Mouse (Mus musculus) ovary, postnatal 36 days (tissue): ENCODE results near the gene Grip1.

Experiments
- DNase-seq: peaks from one replicate; pipeline ENCODE4 v3.0.0; 2022; ENCODE audit warnings: low spot score, mixed read lengths

Grip1 gene

GRCm38 (mm10) chr10:119458991-119459390, 5.4 kb downstream of the Grip1 start:
- no peak for DNase-seq

GRCm38 (mm10) chr10:119463345-119463744, 9.7 kb downstream of the Grip1 start:
- no peak for DNase-seq

- no peak for DNase-seq
Observed at GRCm38 (mm10) chr10:119463793-119464192, 10.2 kb downstream of the Grip1 start.

GRCm38 (mm10) chr10:119467976-119468375, 14.3 kb downstream of the Grip1 start:
- DNase-seq, result no peak

- no peak for DNase-seq
Observed at GRCm38 (mm10) chr10:119470096-119470495, 16.5 kb downstream of the Grip1 start.

- no peak for DNase-seq
Observed at GRCm38 (mm10) chr10:119475166-119475565, 21.5 kb downstream of the Grip1 start.

- DNase-seq, result no peak
Observed at GRCm38 (mm10) chr10:119477661-119478060, 24.0 kb downstream of the Grip1 start.

GRCm38 (mm10) chr10:119483068-119483705, 29.6 kb downstream of the Grip1 start:
- no peak for DNase-seq

- no peak for DNase-seq
Observed at GRCm38 (mm10) chr10:119483766-119484165, 30.1 kb downstream of the Grip1 start.

- DNase-seq, result no peak
Observed at GRCm38 (mm10) chr10:119486936-119487335, 33.3 kb downstream of the Grip1 start.

GRCm38 (mm10) chr10:119490831-119491230, 37.2 kb downstream of the Grip1 start:
- no peak for DNase-seq

GRCm38 (mm10) chr10:119495317-119495716, 41.7 kb downstream of the Grip1 start:
- no peak for DNase-seq

- DNase-seq, result peak; percentile 14
Observed at GRCm38 (mm10) chr10:119496221-119496620, 42.6 kb downstream of the Grip1 start.

GRCm38 (mm10) chr10:119521686-119522085, 68.1 kb downstream of the Grip1 start:
- DNase-seq, result no peak

GRCm38 (mm10) chr10:119525730-119526129, 72.1 kb downstream of the Grip1 start:
- DNase-seq, result no peak

- DNase-seq, result no peak
Observed at GRCm38 (mm10) chr10:119534852-119535251, 81.2 kb downstream of the Grip1 start.

- DNase-seq, result no peak
Observed at GRCm38 (mm10) chr10:119541655-119542054, 88.0 kb downstream of the Grip1 start.

- no peak for DNase-seq
Observed at GRCm38 (mm10) chr10:119543771-119544170, 90.1 kb downstream of the Grip1 start.

GRCm38 (mm10) chr10:119544743-119545142, 91.1 kb downstream of the Grip1 start:
- DNase-seq, result no peak

- no peak for DNase-seq
Observed at GRCm38 (mm10) chr10:119547875-119548274, 94.2 kb downstream of the Grip1 start.

GRCm38 (mm10) chr10:119548774-119549173, 95.1 kb downstream of the Grip1 start:
- no peak for DNase-seq

- DNase-seq, result no peak
Observed at GRCm38 (mm10) chr10:119550630-119551029, 97.0 kb downstream of the Grip1 start.

GRCm38 (mm10) chr10:119556346-119556745, 102.7 kb downstream of the Grip1 start:
- DNase-seq, result no peak

- DNase-seq, result no peak
Observed at GRCm38 (mm10) chr10:119558432-119558831, 104.8 kb downstream of the Grip1 start.
